Mouse (Mus musculus): ENCODE data around the gene Dscaml1. TPM values are rescaled to one million over a fixed set of nuclear protein-coding genes. Genes with fewer than 3 reads are reported as not detected.

Gene Dscaml1
- polyA plus RNA-seq, 1 experiment from 2014 or later, result 1.3 TPM

DNA sequence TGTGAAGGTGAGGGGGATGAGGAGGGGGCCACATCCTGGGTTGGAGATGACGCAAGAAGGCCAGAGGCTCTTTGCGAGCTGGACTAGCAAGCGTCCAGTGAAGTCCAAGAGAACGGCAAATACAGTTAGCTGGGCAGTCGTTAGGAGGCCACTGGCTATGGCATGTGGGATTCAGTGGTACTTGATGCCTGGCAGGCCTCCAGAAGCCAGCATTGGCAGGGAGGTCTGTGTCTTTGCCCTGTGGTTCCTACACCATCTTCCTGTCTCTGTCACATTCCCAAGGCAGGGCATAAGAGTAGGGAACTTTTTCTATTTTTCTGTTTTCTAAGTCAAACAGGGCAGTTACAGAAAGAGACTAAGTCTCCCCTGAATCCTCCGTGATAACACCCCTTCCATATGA is 237.9 kb downstream of the Dscaml1 start:
- H3K27ac ChIP-seq (replicated peaks), result peak overlapping the region; percentile 71
- no peak for ATAC-seq (ENCODE audit: insufficient number of reproducible peaks, low FRiP score, low TSS enrichment, low read depth)
- no peak overlapping the region for H3K9ac ChIP-seq
- no peak overlapping the region for H3K4me2 ChIP-seq (replicated peaks)
- no peaks in the 10 kb centered on the region for H3K9me3 ChIP-seq (replicated peaks)
- WGBS, result 78% methylated on average over 6 of the region's 6 CpGs
- H3K4me3 ChIP-seq (replicated peaks), result no peak overlapping the region
- no peaks in the 10 kb centered on the region for H3K36me3 ChIP-seq
- peaks cover 21% of the 10 kb centered on the region for H3K4me1 ChIP-seq
- no peaks in the 10 kb centered on the region for H3K27me3 ChIP-seq

GRCm38 (mm10) chr9:45664871-45665394 is 238.5 kb downstream of the Dscaml1 start:
- Histone ChIP-seq H3K9me3 (replicated peaks) (no peaks in the 10 kb centered on the region), H3K36me3 (no peaks in the 10 kb centered on the region), H3K27me3 (no peaks in the 10 kb centered on the region), H3K4me3 (replicated peaks) (no peak overlapping the region), H3K4me1 (peaks cover 21% of the 10 kb centered on the region), H3K27ac (replicated peaks) (peak overlapping the region; percentile 71), H3K4me2 (replicated peaks) (0 out of 2 replicates have a peak overlapping the region, but pooled peaks have one; percentile 12), H3K9ac (no peak overlapping the region)
- 27% methylated on average over 15 of the region's 15 CpGs for WGBS
- ATAC-seq (ENCODE audit: insufficient number of reproducible peaks, low FRiP score, low TSS enrichment, low read depth), result no peak

DNA sequence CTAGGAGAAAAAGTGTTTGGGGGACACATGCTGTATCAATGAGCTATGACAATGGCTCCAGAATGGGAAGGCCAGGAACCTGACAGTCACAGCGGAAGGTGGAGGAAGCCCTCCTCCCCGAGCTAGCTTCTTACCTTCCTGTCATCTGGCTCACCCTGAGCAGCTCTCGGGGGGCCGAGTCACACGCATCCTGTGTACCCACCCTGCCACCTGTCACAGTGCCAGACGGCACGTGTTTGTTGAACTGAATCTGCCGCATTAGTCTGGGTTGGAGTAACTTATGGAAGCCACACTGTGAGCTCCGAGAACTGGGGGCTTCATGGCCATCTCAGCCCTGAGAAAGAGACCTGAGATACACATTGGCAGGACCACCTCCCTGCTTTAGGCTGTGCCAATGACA is 249.5 kb downstream of the Dscaml1 start:
- Histone ChIP-seq H3K9me3 (replicated peaks) (no peaks in the 10 kb centered on the region), H3K27me3 (no peaks in the 10 kb centered on the region), H3K4me2 (replicated peaks) (no peak overlapping the region), H3K27ac (replicated peaks) (peak overlapping the region; percentile 87; the same call in 1 of the 2 replicates), H3K4me1 (peaks cover 30% of the 10 kb centered on the region), H3K9ac (no peak overlapping the region), H3K4me3 (replicated peaks) (no peak overlapping the region), H3K36me3 (no peaks in the 10 kb centered on the region)
- ATAC-seq (ENCODE audit: insufficient number of reproducible peaks, low FRiP score, low TSS enrichment, low read depth), result no peak
- WGBS, result 71% methylated on average over 9 of the region's 9 CpGs

GRCm38 (mm10) chr9:45676578-45676977 is 250.2 kb downstream of the Dscaml1 start:
- Histone ChIP-seq H3K9ac (no peak overlapping the region), H3K4me2 (replicated peaks) (no peak overlapping the region), H3K4me3 (replicated peaks) (no peak overlapping the region), H3K27me3 (no peaks in the 10 kb centered on the region), H3K27ac (replicated peaks) (peak overlapping the region; percentile 87; the same call in 1 of the 2 replicates), H3K4me1 (peaks cover 30% of the 10 kb centered on the region), H3K9me3 (replicated peaks) (no peaks in the 10 kb centered on the region), H3K36me3 (no peaks in the 10 kb centered on the region)
- no peak for ATAC-seq (ENCODE audit: insufficient number of reproducible peaks, low FRiP score, low TSS enrichment, low read depth)
- 67% methylated on average over 8 of the region's 8 CpGs for WGBS

DNA sequence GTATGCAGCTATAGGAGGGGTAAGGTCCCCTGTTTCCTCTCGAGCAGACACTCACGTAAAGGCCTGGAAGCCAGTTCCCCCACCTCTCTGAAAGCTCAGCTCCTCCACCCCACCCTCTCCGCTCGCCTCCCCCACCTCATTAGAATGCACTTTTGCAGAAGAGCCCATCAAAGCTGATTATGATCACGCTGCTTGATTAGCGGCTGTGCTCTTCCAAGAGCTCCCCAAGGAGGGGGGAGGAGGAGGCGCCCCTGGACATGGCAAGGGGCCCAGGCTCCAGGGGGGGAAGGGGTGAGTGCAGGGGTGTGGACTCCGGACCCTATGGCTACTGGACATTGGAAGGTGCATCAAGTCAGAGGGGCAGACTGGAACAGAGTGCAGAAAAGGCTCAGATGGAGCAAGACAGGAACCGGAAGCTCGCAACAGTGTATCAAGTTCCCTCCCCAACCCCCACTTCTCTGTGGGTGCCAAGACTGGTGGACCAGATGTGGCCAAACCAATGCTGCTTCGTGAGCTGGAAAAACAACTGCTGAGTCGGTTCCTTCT is 250.9 kb downstream of the Dscaml1 start:
- peak; percentile 73 for ATAC-seq (ENCODE audit: insufficient number of reproducible peaks, low FRiP score, low TSS enrichment, low read depth)
- Histone ChIP-seq H3K9me3 (replicated peaks) (no peaks in the 10 kb centered on the region), H3K4me1 (peaks cover 30% of the 10 kb centered on the region), H3K4me2 (replicated peaks) (peak overlapping the region; percentile 32), H3K4me3 (replicated peaks) (no peak overlapping the region), H3K36me3 (no peaks in the 10 kb centered on the region), H3K9ac (no peak overlapping the region), H3K27me3 (no peaks in the 10 kb centered on the region), H3K27ac (replicated peaks) (peak overlapping the region; percentile 87)
- WGBS, result 18% methylated on average over 12 of the region's 12 CpGs

GRCm38 (mm10) chr9:45677952-45678663 is 251.7 kb downstream of the Dscaml1 start:
- no peak overlapping the region for H3K4me3 ChIP-seq (replicated peaks)
- H3K27ac ChIP-seq (replicated peaks), result peak overlapping the region; percentile 87
- H3K9ac ChIP-seq, result no peak overlapping the region
- peaks cover 30% of the 10 kb centered on the region for H3K4me1 ChIP-seq
- no peaks in the 10 kb centered on the region for H3K9me3 ChIP-seq (replicated peaks)
- H3K27me3 ChIP-seq, result no peaks in the 10 kb centered on the region
- no peak for ATAC-seq (ENCODE audit: insufficient number of reproducible peaks, low FRiP score, low TSS enrichment, low read depth)
- no peaks in the 10 kb centered on the region for H3K36me3 ChIP-seq
- H3K4me2 ChIP-seq (replicated peaks), result peak overlapping the region; percentile 32; the same call in 1 of the 2 replicates
- WGBS, result 34% methylated on average over 8 of the region's 8 CpGs

DNA sequence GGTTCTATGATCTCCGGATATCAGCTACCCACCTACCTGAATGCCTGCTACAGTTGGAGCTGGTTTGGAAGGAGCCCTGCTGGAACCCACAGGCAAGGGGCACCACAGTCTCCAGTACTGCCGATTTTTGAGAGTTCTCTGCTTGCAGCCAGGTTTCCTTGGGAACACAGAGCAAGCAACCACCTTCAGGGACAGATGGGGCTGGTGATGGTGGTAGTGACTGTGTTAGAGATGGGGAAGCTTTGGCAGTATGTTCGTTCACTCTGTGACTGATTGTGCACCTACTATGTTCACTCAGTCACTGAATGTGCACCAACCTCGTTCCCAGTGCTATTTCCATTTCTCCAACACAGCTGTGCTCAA is 252.2 kb downstream of the Dscaml1 start:
- no peaks in the 10 kb centered on the region for H3K9me3 ChIP-seq (replicated peaks)
- H3K4me2 ChIP-seq (replicated peaks), result no peak overlapping the region
- peaks cover 30% of the 10 kb centered on the region for H3K4me1 ChIP-seq
- no peak for ATAC-seq (ENCODE audit: insufficient number of reproducible peaks, low FRiP score, low TSS enrichment, low read depth)
- WGBS, result 73% methylated on average over 4 of the region's 4 CpGs
- H3K36me3 ChIP-seq, result no peaks in the 10 kb centered on the region
- H3K4me3 ChIP-seq (replicated peaks), result no peak overlapping the region
- H3K9ac ChIP-seq, result no peak overlapping the region
- H3K27ac ChIP-seq (replicated peaks), result peak overlapping the region; percentile 87
- no peaks in the 10 kb centered on the region for H3K27me3 ChIP-seq

- 53% methylated on average over 11 of the region's 11 CpGs for WGBS
- Histone ChIP-seq H3K9me3 (replicated peaks) (no peaks in the 10 kb centered on the region), H3K27ac (replicated peaks) (no peak overlapping the region), H3K4me3 (replicated peaks) (no peak overlapping the region), H3K36me3 (no peaks in the 10 kb centered on the region), H3K4me2 (replicated peaks) (no peak overlapping the region), H3K9ac (no peak overlapping the region), H3K4me1 (peaks cover 12% of the 10 kb centered on the region), H3K27me3 (no peaks in the 10 kb centered on the region)
- ATAC-seq (ENCODE audit: insufficient number of reproducible peaks, low FRiP score, low TSS enrichment, low read depth), result no peak
Measured at GRCm38 (mm10) chr9:45682461-45682998, 256.1 kb downstream of the Dscaml1 start.

- no peak for ATAC-seq (ENCODE audit: insufficient number of reproducible peaks, low FRiP score, low TSS enrichment, low read depth)
- Histone ChIP-seq H3K4me2 (replicated peaks) (no peak overlapping the region), H3K27me3 (no peaks in the 10 kb centered on the region)
Measured at GRCm38 (mm10) chr9:45693424-45694237, 267.2 kb downstream of the Dscaml1 start.

GRCm38 (mm10) chr9:45694256-45694655 is 267.8 kb downstream of the Dscaml1 start:
- no peaks in the 10 kb centered on the region for H3K27me3 ChIP-seq
- H3K9ac ChIP-seq, result no peak overlapping the region
- H3K36me3 ChIP-seq, result no peaks in the 10 kb centered on the region
- H3K4me2 ChIP-seq (replicated peaks), result no peak overlapping the region
- no peaks in the 10 kb centered on the region for H3K9me3 ChIP-seq (replicated peaks)
- no peak overlapping the region for H3K27ac ChIP-seq (replicated peaks)
- WGBS, result 30% methylated on average over 2 of the region's 2 CpGs
- no peak for ATAC-seq (ENCODE audit: insufficient number of reproducible peaks, low FRiP score, low TSS enrichment, low read depth)
- H3K4me3 ChIP-seq (replicated peaks), result no peak overlapping the region
- H3K4me1 ChIP-seq, result no peaks in the 10 kb centered on the region; the same call in 1 of the 2 replicates

More at GRCm38 (mm10) chr9:45693424-45694237, 267.2 kb downstream of the Dscaml1 start:
- WGBS, result 37% methylated on average over 10 of the region's 10 CpGs
- H3K4me1 ChIP-seq, result no peaks in the 10 kb centered on the region; the same call in 1 of the 2 replicates
- no peaks in the 10 kb centered on the region for H3K9me3 ChIP-seq (replicated peaks)
- no peaks in the 10 kb centered on the region for H3K36me3 ChIP-seq
- H3K9ac ChIP-seq, result no peak overlapping the region
- H3K27ac ChIP-seq (replicated peaks), result no peak overlapping the region
- H3K4me3 ChIP-seq (replicated peaks), result no peak overlapping the region

GRCm38 (mm10) chr9:45699171-45699570 is 272.7 kb downstream of the Dscaml1 start:
- ATAC-seq (ENCODE audit: insufficient number of reproducible peaks, low FRiP score, low TSS enrichment, low read depth), result no peak
- no peaks in the 10 kb centered on the region for H3K9me3 ChIP-seq (replicated peaks)
- no peak overlapping the region for H3K27ac ChIP-seq (replicated peaks)
- H3K4me3 ChIP-seq (replicated peaks), result no peak overlapping the region
- H3K4me1 ChIP-seq, result no peaks in the 10 kb centered on the region
- no peak overlapping the region for H3K9ac ChIP-seq
- no peak overlapping the region for H3K4me2 ChIP-seq (replicated peaks)
- 66% methylated on average over 10 of the region's 10 CpGs for WGBS
- no peaks in the 10 kb centered on the region for H3K36me3 ChIP-seq
- no peaks in the 10 kb centered on the region for H3K27me3 ChIP-seq
